Mouse (Mus musculus) hindbrain, embryonic 12.5 days (tissue): Measurements from ENCODE around the gene Hmcn1. TPM values are rescaled to one million over a fixed set of nuclear protein-coding genes. Genes with fewer than 3 reads are reported as not detected.

Experiments used
- ATAC-seq: fragments of 200-750 bp; cut with Nextera tagmentation; 2 replicates; pipeline ENCODE4 v1.8.0; 2017; ENCODE audit warnings: moderate TSS enrichment; ENCODE audit not compliant: low FRiP score
- H3K27ac ChIP-seq: fragments of 300-500 bp; sonication (generic); 2 replicates; pipeline ENCODE4 v1.5.1; 2016; ENCODE audit warnings: mild to moderate bottlenecking
- H3K27me3 ChIP-seq: fragments of 300-500 bp; sonication (generic); 2 replicates; pipeline ENCODE4 v1.6.1; 2016; ENCODE audit warnings: mild to moderate bottlenecking
- H3K36me3 ChIP-seq: fragments of 300-500 bp; sonication (generic); 2 replicates; pipeline ENCODE4 v1.6.1; 2016; ENCODE audit warnings: mild to moderate bottlenecking
- H3K4me1 ChIP-seq: fragments of 300-500 bp; sonication (generic); 2 replicates; pipeline ENCODE4 v1.6.1; 2016
- H3K4me2 ChIP-seq: fragments of 300-500 bp; sonication (generic); replicated peaks from 2 replicates; pipeline ENCODE4 v1.6.1; 2016; ENCODE audit warnings: mild to moderate bottlenecking
- H3K4me3 ChIP-seq: fragments of 300-500 bp; sonication (generic); 2 replicates; pipeline ENCODE4 v1.5.1; 2016; ENCODE audit warnings: mild to moderate bottlenecking
- H3K9ac ChIP-seq: fragments of 300-500 bp; sonication (generic); 2 replicates; pipeline ENCODE4 v1.6.1; 2016; ENCODE audit warnings: mild to moderate bottlenecking, moderate library complexity
- H3K9me3 ChIP-seq: fragments of 300-500 bp; sonication (generic); replicated peaks from 2 replicates; pipeline ENCODE4 v1.6.1; 2016; ENCODE audit warnings: mild to moderate bottlenecking
- WGBS: fragments of 180-500 bp; shearing (Covaris S2); methylation state at CpG from one replicate; pipeline ENCODE4 v1.1.7; 2016; 5-methylcytosine and 5-hydroxymethylcytosine counted together
- polyA plus RNA-seq: library from polyadenylated mRNA; unstranded; fragments of >200 nt; fragmentation: Nextera tagmentation; extraction: Ambion mirVana; gene quantifications from 2 replicates; pipeline ENCODE4 v1.2.1, GENCODE M21; 2016

Hmcn1 gene
- 11.8 and 14.0 TPM in 2 replicates for polyA plus RNA-seq

DNA sequence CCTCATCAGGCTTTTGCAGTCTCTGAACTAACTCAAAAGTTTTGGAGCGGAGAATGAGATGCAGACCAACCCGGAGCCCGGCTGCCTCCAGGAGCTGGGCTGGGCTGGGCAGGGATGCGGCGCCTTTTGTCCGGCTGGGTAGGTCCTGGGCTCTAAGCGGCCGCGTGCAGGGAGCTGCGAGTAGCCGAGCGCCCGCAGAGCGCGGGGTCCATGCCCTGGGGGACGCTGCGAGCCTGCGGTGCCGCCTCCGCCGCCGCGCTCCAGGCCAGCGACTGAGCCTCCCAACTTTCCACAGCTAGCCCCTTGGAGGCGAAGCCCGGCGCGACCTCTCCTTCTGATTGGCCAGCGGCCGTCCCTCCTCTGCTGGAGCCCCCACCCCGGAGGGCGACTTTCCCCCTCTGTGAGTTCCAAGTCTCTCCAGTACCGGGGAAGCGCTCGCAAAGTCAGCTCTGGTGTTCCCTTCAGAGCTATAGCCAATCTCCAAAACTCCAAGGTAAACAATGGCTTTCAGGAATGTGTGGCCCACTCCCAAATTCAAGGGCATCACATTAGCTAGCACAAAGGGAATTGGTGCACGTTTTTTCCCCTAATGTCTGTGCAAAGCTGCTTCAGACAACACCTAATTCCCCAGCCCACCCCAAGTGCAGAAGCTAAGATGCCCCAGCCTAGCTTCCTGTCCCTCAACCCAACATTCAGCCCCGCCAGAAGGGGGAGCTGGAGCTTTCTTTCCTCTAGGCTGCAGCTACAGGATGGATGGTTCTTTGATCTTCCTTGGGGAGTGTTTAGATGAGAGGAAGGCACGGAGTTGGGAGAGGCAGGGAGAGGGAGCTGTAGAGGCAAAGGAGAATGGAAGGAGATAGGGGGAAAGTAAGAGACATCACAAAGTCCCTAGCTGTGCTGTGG is at the start of gene Hmcn1:
Hmcn1 (minus strand) TSS at position 274 of the 903 bp plus-strand sequence.
- peak; percentile 87 for ATAC-seq
- H3K4me1 ChIP-seq: peaks cover 15% of the 10 kb centered on the region
- H3K36me3 ChIP-seq: no peaks in the 10 kb centered on the region
- 1% methylated on average over 38 of the region's 38 CpGs for WGBS
- H3K9ac ChIP-seq: peak within 1 kb of the TSS; percentile 67
- peak within 1 kb of the TSS; percentile 80 for H3K4me2 ChIP-seq
- peak within 1 kb of the TSS; percentile 54 for H3K4me3 ChIP-seq
- H3K9me3 ChIP-seq: no peaks in the 10 kb centered on the region
- H3K27me3 ChIP-seq: 0 out of 2 replicates have a peak, but pooled peaks cover 8% of the 10 kb centered on the region
- peak within 1 kb of the TSS; percentile 70; the same call in 1 of the 2 replicates for H3K27ac ChIP-seq

DNA sequence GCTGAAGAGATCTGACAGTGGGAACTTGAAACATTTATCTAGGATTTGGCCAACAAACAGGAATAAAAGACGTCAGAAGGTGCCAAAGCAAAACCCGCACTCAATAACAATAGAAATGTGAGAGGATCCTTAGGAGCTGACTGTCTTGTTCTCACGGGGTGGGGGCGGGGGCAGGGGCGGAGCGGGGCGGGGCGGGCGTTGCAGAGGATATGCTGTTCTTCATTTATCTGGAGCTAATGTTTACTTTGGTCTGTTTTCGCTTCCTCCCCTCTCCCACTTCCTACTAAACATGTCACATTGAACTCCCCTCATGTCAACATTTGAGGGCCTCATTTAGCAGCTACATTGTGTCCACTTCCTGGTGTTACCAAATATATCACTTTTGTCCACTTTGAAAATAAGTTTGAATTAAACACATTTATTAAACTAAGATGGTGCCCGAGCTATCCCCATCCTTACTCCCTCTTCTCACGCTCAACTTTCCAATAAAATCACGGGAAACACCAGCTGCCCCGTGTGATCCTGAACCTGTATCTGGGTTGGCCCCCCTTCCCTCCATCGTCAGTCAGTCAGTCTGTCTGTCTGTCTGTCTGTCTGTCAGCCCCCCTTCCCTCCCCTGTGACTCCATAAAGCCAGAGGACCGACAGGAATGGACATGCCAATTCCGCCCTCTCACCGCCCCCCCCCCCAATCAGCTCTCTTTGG is 47.9 kb upstream of the Hmcn1 start:
- H3K27me3 ChIP-seq: no peaks in the 10 kb centered on the region
- no peaks in the 10 kb centered on the region; the same call in 1 of the 2 replicates for H3K4me1 ChIP-seq
- H3K4me2 ChIP-seq: peak overlapping the region; percentile 23; the same call in 1 of the 2 replicates
- H3K27ac ChIP-seq: no peak overlapping the region
- H3K36me3 ChIP-seq: no peaks in the 10 kb centered on the region
- no peak overlapping the region for H3K4me3 ChIP-seq
- H3K9ac ChIP-seq: no peak overlapping the region
- ATAC-seq: no peak
- H3K9me3 ChIP-seq: no peaks in the 10 kb centered on the region
- whole genome bisulfite sequencing: 49% methylated on average over 18 of the region's 18 CpGs

DNA sequence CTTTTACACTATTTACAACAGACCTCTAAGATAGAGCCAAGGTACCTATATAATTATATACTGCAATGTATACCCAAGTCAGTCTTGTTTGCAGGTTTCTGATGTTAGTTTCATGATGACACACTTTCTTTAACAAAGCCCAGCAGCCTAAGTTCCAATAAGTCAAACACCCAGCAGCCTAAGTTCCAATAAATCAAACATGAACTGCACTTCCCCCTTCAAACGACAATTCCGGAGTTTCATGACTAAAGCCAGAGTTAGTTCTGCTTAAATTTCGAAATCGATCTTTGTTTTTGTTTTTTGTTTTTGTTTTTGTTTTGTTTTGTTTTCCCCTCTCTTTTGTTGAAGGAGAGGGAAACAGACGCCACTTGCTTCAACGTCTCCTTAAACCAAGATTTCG is 47.1 kb upstream of the Hmcn1 start:
- Histone ChIP-seq H3K27me3 (no peaks in the 10 kb centered on the region), H3K4me2 (no peak overlapping the region), H3K9ac (no peak overlapping the region), H3K36me3 (no peaks in the 10 kb centered on the region), H3K9me3 (no peaks in the 10 kb centered on the region), H3K27ac (no peak overlapping the region), H3K4me1 (no peaks in the 10 kb centered on the region; the same call in 1 of the 2 replicates), H3K4me3 (no peak overlapping the region)
- WGBS: 71% methylated on average over 7 of the region's 7 CpGs
- no peak for ATAC-seq

DNA sequence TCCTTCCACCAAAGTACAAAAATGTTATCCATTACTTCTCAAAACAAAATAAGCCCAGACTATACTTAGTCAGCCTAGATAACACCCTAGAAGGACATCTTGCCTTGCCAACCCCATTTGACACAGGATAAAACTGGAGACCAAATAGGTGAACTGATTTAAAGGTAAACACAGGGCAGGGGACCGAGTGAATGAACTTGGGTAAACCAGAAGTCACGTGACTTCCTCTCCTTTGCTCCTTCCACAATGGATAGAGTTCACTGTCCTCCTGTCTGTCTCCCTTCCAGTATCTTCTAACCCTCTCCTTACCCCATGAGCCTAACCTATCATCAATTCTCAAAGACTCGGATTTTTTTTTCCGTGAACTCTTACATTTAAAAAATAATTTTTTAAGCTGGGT is 46.0 kb upstream of the Hmcn1 start:
- WGBS: 75% methylated on average over 4 of the region's 4 CpGs

DNA sequence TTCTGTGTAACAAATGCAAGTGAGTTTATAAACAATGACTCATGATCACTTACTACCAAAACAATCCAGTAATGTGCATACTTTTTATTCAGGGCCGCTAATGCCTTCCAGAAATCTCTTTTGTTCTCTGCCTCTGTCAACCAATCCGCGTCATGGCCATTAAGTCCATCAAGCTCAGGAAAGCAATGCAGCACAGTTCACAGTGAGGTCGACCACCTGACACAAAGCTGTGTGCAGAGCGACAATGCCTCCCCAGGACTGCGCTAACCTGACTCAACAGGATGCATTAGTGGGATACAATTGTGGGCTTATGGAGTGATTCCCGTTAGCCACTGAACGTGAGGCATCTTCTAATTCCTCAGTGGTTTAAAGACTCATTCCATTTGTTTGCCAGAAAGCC is 45.3 kb upstream of the Hmcn1 start:
- no peak overlapping the region for H3K4me2 ChIP-seq
- no peak overlapping the region for H3K27ac ChIP-seq
- no peaks in the 10 kb centered on the region for H3K9me3 ChIP-seq
- no peaks in the 10 kb centered on the region for H3K36me3 ChIP-seq
- no peak overlapping the region for H3K4me3 ChIP-seq
- H3K4me1 ChIP-seq: no peaks in the 10 kb centered on the region; the same call in 1 of the 2 replicates
- H3K9ac ChIP-seq: no peak overlapping the region
- no peak for ATAC-seq
- 39% methylated on average over 8 of the region's 8 CpGs for WGBS
- H3K27me3 ChIP-seq: no peaks in the 10 kb centered on the region

More for the DNA sequence above, 46.0 kb upstream of the Hmcn1 start:
- no peaks in the 10 kb centered on the region for H3K27me3 ChIP-seq
- no peaks in the 10 kb centered on the region for H3K36me3 ChIP-seq
- no peak overlapping the region for H3K4me2 ChIP-seq
- no peaks in the 10 kb centered on the region for H3K9me3 ChIP-seq
- H3K27ac ChIP-seq: no peak overlapping the region
- H3K9ac ChIP-seq: no peak overlapping the region
- no peaks in the 10 kb centered on the region; the same call in 1 of the 2 replicates for H3K4me1 ChIP-seq
- H3K4me3 ChIP-seq: no peak overlapping the region
- no peak for ATAC-seq

DNA sequence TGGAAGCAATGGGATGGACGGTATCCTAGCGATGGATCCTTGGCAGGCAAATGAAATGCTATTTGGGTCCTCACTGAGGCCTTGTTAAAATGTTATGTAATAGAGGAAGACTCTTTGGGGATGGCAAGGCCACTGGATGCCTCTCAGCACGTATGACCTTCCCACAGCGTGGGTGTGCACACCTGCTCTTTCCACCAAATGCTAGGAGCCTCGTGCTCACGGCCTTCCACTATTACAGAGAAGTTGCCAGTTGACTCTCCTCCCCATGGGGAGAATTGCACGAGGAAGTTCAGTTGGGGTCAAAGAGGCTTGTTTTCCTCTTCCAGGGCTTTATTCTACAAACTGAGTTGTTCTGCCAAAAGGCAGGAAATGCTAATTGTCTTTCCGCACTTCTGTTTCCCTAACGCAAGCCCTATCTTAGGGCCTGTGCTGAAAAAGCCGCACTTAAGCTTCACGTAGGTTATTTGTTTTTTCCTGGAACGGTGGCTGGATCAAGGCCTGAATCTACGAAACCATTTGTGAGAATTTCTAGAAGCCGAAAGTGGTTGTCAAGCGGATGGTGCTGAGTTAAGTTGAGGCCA is 43.3 kb upstream of the Hmcn1 start:
- Histone ChIP-seq H3K4me3 (no peak overlapping the region), H3K4me1 (no peaks in the 10 kb centered on the region; the same call in 1 of the 2 replicates), H3K27ac (no peak overlapping the region), H3K36me3 (no peaks in the 10 kb centered on the region), H3K4me2 (no peak overlapping the region), H3K9me3 (no peaks in the 10 kb centered on the region), H3K27me3 (no peaks in the 10 kb centered on the region), H3K9ac (no peak overlapping the region)
- WGBS: 83% methylated on average over 15 of the region's 15 CpGs
- no peak for ATAC-seq

DNA sequence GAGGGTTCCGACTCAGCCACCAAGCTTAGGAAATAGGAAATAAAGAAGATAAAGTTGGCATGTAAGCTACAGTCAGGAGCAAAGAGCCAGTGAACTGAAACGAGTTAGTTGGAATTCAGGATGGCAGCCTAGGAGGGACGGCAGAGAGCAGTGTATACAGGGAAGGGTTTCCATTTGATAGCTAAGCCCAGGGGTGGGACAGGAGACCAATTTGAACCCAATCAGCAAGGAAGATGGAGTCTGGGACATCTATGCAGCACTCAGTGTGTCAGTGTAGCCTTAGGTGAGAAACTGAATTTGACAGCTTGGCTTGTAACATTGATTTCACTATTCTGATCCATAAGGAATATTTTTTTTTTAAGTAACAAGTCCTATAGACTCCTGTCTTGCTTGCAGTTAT is 42.5 kb upstream of the Hmcn1 start:
- Histone ChIP-seq H3K4me2 (no peak overlapping the region), H3K27me3 (no peaks in the 10 kb centered on the region), H3K4me1 (no peaks in the 10 kb centered on the region; the same call in 1 of the 2 replicates), H3K36me3 (no peaks in the 10 kb centered on the region), H3K9me3 (no peaks in the 10 kb centered on the region), H3K9ac (no peak overlapping the region), H3K4me3 (no peak overlapping the region), H3K27ac (no peak overlapping the region)
- 80% methylated on average over 3 of the region's 3 CpGs for WGBS
- ATAC-seq: no peak

DNA sequence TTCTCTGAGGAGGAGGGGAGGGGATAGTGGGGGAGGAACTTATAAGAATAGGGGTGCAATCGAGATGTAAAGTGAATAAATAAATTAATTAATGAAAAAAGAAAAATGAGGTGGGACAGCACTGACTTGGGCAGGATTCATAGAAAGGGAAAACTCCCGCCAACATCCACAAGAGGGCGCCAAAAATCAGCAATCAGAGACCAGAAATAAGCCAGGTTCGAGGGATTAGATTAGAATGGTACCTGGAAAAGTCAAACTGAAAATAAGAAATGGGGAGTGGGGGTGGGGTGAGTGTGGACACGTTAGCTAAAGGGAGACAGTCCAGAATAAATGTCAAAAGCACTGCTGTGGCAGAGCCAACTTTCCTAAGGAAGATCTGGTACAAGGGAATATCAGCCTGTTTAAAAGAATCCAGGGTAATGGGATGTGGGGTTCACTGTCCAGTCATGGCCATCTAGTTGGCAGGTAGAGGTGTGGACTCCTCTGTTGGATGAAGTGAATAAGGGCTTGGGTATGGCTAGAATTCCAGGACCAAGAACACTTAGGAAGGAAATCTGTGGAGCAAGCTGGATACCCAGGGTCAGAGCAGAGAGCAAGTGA is 41.9 kb upstream of the Hmcn1 start:
- Histone ChIP-seq H3K9ac (no peak overlapping the region), H3K4me1 (no peaks in the 10 kb centered on the region; the same call in 1 of the 2 replicates), H3K27ac (no peak overlapping the region), H3K4me2 (no peak overlapping the region), H3K4me3 (no peak overlapping the region), H3K9me3 (no peaks in the 10 kb centered on the region), H3K27me3 (no peaks in the 10 kb centered on the region), H3K36me3 (no peaks in the 10 kb centered on the region)
- ATAC-seq: peak; percentile 63
- WGBS: 3% methylated on average over 5 of the region's 5 CpGs

DNA sequence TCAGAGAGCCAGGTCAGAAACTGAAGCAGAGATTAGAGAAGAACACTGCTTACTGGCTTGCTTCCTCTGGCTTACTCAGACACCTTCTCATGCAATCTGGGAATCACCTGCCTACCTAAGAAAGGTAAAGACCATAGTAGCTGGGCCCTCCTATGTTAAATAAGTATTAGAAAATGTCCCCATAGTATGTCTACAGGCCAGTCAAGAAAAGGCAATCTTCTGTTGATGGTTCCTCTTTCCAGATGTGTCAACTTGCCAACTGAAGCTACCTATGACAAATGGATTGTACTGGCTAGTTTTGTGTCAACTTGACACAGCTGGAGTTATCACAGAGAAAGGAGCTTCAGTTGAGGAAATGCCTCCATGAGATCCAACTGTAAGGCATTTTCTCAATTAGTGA is 40.1 kb upstream of the Hmcn1 start:
- no peak for ATAC-seq
- Histone ChIP-seq H3K27ac (no peak overlapping the region), H3K9me3 (no peaks in the 10 kb centered on the region), H3K9ac (no peak overlapping the region), H3K4me1 (no peaks in the 10 kb centered on the region), H3K36me3 (no peaks in the 10 kb centered on the region), H3K4me2 (no peak overlapping the region), H3K4me3 (no peak overlapping the region), H3K27me3 (no peaks in the 10 kb centered on the region)

DNA sequence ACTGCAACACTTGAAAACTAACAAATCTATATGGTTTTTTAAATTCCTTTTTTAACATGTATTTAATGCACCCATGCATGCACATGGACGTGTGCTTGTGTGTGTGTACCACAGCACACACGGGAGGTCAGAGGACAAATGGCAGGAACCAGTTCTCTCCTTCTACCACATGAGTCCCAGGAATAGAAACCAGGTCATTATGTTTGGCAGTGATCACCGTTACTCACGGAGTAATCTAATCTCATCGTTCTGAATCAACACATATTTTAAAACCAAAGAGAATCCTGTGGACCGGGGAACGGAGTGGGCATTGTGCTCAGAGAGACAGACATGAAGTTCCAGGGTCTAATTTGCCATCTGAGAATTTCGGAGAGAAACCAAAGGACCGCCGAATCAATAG is 38.3 kb upstream of the Hmcn1 start:
- no peak for ATAC-seq
- Histone ChIP-seq H3K4me2 (no peak overlapping the region), H3K9me3 (no peaks in the 10 kb centered on the region), H3K36me3 (no peaks in the 10 kb centered on the region), H3K9ac (no peak overlapping the region), H3K27ac (no peak overlapping the region), H3K4me3 (no peak overlapping the region), H3K4me1 (no peaks in the 10 kb centered on the region), H3K27me3 (no peaks in the 10 kb centered on the region)
- WGBS: 87% methylated on average over 10 of the region's 10 CpGs

DNA sequence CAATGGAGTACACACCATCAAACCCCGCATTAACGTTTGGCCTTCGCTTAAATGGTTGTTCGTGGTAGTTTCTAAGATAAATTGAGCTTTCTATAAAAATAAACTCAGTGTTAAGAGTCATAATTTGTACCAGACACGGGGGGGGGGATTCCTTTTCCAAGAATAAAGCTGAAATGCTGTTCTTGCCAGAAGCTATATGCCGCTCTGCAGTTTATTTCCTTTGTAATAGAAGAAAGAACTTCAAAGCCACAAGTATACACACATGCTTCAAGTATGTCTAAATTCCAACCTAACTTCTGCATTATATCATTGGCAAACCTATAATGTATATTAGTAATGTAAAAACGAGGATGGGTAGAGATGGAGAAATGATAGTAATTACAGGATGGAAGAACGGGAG is 37.9 kb upstream of the Hmcn1 start:
- no peak overlapping the region for H3K27ac ChIP-seq
- H3K27me3 ChIP-seq: no peaks in the 10 kb centered on the region
- WGBS: 81% methylated on average over 8 of the region's 8 CpGs
- no peak overlapping the region for H3K9ac ChIP-seq
- no peaks in the 10 kb centered on the region for H3K4me1 ChIP-seq
- no peak overlapping the region for H3K4me3 ChIP-seq
- no peak for ATAC-seq
- no peaks in the 10 kb centered on the region for H3K36me3 ChIP-seq
- H3K4me2 ChIP-seq: no peak overlapping the region
- no peaks in the 10 kb centered on the region for H3K9me3 ChIP-seq
